In genomic region chr2:103420650-103421507, GRCm38 (mm10) we compare ENCODE assay signal across 14 mouse cellular contexts. TPM values are rescaled to one million over a fixed set of nuclear protein-coding genes. Genes with fewer than 3 reads are reported as not detected.
A peak's percentile ranks its signal among the peaks of the same experiment; 100 is the strongest.
DNase-seq lines count a peak whose midpoint lies in the region; ATAC-seq lines count a peak whose summit lies in the region.
"Had no signal": no experiment of that assay in that cellular context is flagged by ENCODE, and none has a peak within 500 bp of the region (broad histone marks: within the 10 kb centered on the region; RNA-seq: fewer than 3 reads in every experiment).

No protein-coding gene starts in this region.

- ATAC-seq in hindbrain, embryonic 13.5 days (ENCODE audit: low FRiP score) = no peak
- 0 out of 2 replicates have a peak, but pooled peaks have one; percentile 23 for ATAC-seq in lung, embryonic 16.5 days (ENCODE audit: low read depth)
- ATAC-seq in midbrain, embryonic 12.5 days (ENCODE audit: low FRiP score, low read depth) = 0 out of 2 replicates have a peak, but pooled peaks have one; percentile 48
- no peak for ATAC-seq in CD4-positive, CD25-positive, alpha-beta regulatory T cell, adult 4 months
- ATAC-seq: forebrain, embryonic 13.5 days had no signal

- H3K4me1 ChIP-seq in hindbrain, embryonic 13.5 days (replicated peaks) = peaks cover 16% of the 10 kb centered on the region
- H3K4me1 ChIP-seq in hindbrain, embryonic 10.5 days (replicated peaks) = peaks cover 8% of the 10 kb centered on the region; the same call in 1 of the 2 replicates
- H3K4me1 ChIP-seq in lung, embryonic 16.5 days (replicated peaks; ENCODE audit: control insufficient read depth, insufficient read depth, low read length) = no peaks in the 10 kb centered on the region; the same call in 1 of the 2 replicates
- H3K4me1 ChIP-seq in midbrain, embryonic 12.5 days = peaks cover 11% of the 10 kb centered on the region

- no peak overlapping the region for H3K9ac ChIP-seq in hindbrain, embryonic 13.5 days
- H3K9ac ChIP-seq in lung, embryonic 16.5 days (ENCODE audit: low read length) = no peak overlapping the region
- H3K9ac ChIP-seq in midbrain, embryonic 12.5 days (replicated peaks) = no peak overlapping the region
- H3K9ac ChIP-seq: forebrain, embryonic 13.5 days had no signal

- 0 out of 2 replicates have a peak, but pooled peaks cover 3% of the 10 kb centered on the region for H3K27me3 ChIP-seq in hindbrain, embryonic 13.5 days
- H3K27me3 ChIP-seq in hindbrain, embryonic 10.5 days (ENCODE audit: insufficient read depth, poor library complexity, severe bottlenecking) = no peaks in the 10 kb centered on the region
- H3K27me3 ChIP-seq in lung, embryonic 16.5 days (ENCODE audit: control insufficient read depth, insufficient read depth, low read depth, low read length) = no peaks in the 10 kb centered on the region
- no peaks in the 10 kb centered on the region for H3K27me3 ChIP-seq in midbrain, embryonic 12.5 days
- H3K27me3 ChIP-seq: forebrain, embryonic 13.5 days had no signal

- no peak overlapping the region for H3K4me2 ChIP-seq in hindbrain, embryonic 13.5 days
- H3K4me2 ChIP-seq in lung, embryonic 16.5 days (ENCODE audit: low read depth, low read length) = no peak overlapping the region
- no peak overlapping the region for H3K4me2 ChIP-seq in midbrain, embryonic 12.5 days (replicated peaks)
- H3K4me2 ChIP-seq: forebrain, embryonic 13.5 days had no signal

- 61% methylated on average over 15 of the region's 15 CpGs for WGBS in hindbrain, embryonic 13.5 days
- WGBS in hindbrain, embryonic 10.5 days = 79% methylated on average over 15 of the region's 15 CpGs
- 44% methylated on average over 15 of the region's 15 CpGs for WGBS in lung, embryonic 16.5 days
- WGBS in midbrain, embryonic 12.5 days = 77% methylated on average over 15 of the region's 15 CpGs

- H3K9me3 ChIP-seq in hindbrain, embryonic 13.5 days = no peaks in the 10 kb centered on the region
- H3K9me3 ChIP-seq in hindbrain, embryonic 10.5 days = no peaks in the 10 kb centered on the region
- no peaks in the 10 kb centered on the region for H3K9me3 ChIP-seq in lung, embryonic 16.5 days (ENCODE audit: control insufficient read depth, low read length)
- H3K9me3 ChIP-seq in midbrain, embryonic 12.5 days = no peaks in the 10 kb centered on the region
- H3K9me3 ChIP-seq: forebrain, embryonic 13.5 days had no signal

- no peaks in the 10 kb centered on the region for H3K36me3 ChIP-seq in hindbrain, embryonic 13.5 days
- no peaks in the 10 kb centered on the region for H3K36me3 ChIP-seq in hindbrain, embryonic 10.5 days
- H3K36me3 ChIP-seq in lung, embryonic 16.5 days (ENCODE audit: control insufficient read depth, insufficient read depth, low read length) = no peaks in the 10 kb centered on the region
- H3K36me3 ChIP-seq in midbrain, embryonic 12.5 days = no peaks in the 10 kb centered on the region

- H3K4me3 ChIP-seq in hindbrain, embryonic 13.5 days = no peak overlapping the region
- no peak overlapping the region for H3K4me3 ChIP-seq in hindbrain, embryonic 10.5 days
- H3K4me3 ChIP-seq in lung, embryonic 16.5 days (ENCODE audit: low read length) = no peak overlapping the region
- no peak overlapping the region for H3K4me3 ChIP-seq in midbrain, embryonic 12.5 days
- H3K4me3 ChIP-seq: forebrain, embryonic 13.5 days had no signal

- DNase-seq in hindbrain, embryonic 10.5 days (ENCODE audit: low spot score) = no peak
- no peak for DNase-seq in lung, adult 18-20 months
- DNase-seq in Muller cell, postnatal 12 days (ENCODE audit: inconsistent ontology term) = peak; percentile 68
- DNase-seq in cerebellum, postnatal 36 days = no peak
- DNase-seq: cerebellum, adult 9-11 months; kidney, adult 8-10 months; thymus, postnatal 4 days had no signal

- peak overlapping the region; percentile 35; the same call in 1 of the 2 replicates for H3K27ac ChIP-seq in hindbrain, embryonic 13.5 days
- H3K27ac ChIP-seq in hindbrain, embryonic 10.5 days = no peak overlapping the region
- no peak overlapping the region for H3K27ac ChIP-seq in lung, embryonic 16.5 days (ENCODE audit: low read length)
- no peak overlapping the region for H3K27ac ChIP-seq in midbrain, embryonic 12.5 days (replicated peaks)
- H3K27ac ChIP-seq: forebrain, embryonic 13.5 days had no signal

RNA-seq across cellular contexts. Expression of gene Elf5, which starts 9.4 kb away (rescaled TPM):
- not detected in 2 replicates for polyA plus RNA-seq in hindbrain, embryonic 13.5 days (2015; fragmentation: Nextera tagmentation; extraction: Ambion mirVana)
- 0.07 TPM in 1 of 2 replicates, not detected in the other for polyA plus RNA-seq in hindbrain, embryonic 10.5 days (2016; fragmentation: Nextera tagmentation; extraction: Ambion mirVana)
- 8.5 and 8.8 TPM in 2 replicates for polyA plus RNA-seq in lung, embryonic 16.5 days (2015; fragmentation: Nextera tagmentation; extraction: Ambion mirVana)
- polyA plus RNA-seq in midbrain, embryonic 12.5 days (2016; fragmentation: Nextera tagmentation; extraction: Ambion mirVana) = 0.10 TPM in 1 of 2 replicates, not detected in the other
- polyA plus RNA-seq in CD4-positive, CD25-positive, alpha-beta regulatory T cell, adult 4 months (2017; shearing (Covaris generic)) = not detected
- polyA plus RNA-seq: forebrain, embryonic 13.5 days; liver, adult 2 months; neural tube, embryonic 14.5 days had no signal

Comparison
In these comparisons a context has a peak if more than half of its experiments do, and no peak if none do; other contexts are left out.
1. ATAC-seq: peak in lung, embryonic 16.5 days (single experiment) and midbrain, embryonic 12.5 days (single experiment); none in hindbrain, embryonic 13.5 days (single experiment) and CD4-positive, CD25-positive, alpha-beta regulatory T cell, adult 4 months (single experiment).